Mouse (Mus musculus) fibroblast of lung, adult 2 months (primary cell): ENCODE measurements around the gene Camsap1.

Source experiments
- DNase-seq: peaks from one replicate; pipeline ENCODE4 v3.0.0-alpha.2; 2011; ENCODE audit warnings: low read depth

Camsap1 gene

DNA sequence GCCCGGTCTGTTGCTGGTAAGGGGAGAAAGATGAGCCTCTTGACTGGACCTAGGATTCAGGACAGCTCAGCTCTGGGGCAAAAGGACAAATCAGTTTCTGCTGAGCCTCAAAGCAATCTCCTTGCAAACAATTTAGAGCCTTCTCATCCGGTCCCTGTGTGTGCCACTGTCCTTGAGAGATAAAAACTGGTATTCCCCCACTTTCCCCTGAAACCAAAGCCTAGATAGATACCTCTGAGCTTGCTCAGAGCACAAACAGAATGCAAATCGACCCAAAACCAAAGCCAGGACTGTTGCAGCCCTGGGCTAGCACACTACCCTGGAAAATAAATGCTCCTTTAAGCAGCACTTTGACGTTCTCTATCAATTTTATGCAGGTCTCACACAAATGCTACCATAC is 4.1 kb downstream of the Camsap1 start:
- DNase-seq = no peak

DNA sequence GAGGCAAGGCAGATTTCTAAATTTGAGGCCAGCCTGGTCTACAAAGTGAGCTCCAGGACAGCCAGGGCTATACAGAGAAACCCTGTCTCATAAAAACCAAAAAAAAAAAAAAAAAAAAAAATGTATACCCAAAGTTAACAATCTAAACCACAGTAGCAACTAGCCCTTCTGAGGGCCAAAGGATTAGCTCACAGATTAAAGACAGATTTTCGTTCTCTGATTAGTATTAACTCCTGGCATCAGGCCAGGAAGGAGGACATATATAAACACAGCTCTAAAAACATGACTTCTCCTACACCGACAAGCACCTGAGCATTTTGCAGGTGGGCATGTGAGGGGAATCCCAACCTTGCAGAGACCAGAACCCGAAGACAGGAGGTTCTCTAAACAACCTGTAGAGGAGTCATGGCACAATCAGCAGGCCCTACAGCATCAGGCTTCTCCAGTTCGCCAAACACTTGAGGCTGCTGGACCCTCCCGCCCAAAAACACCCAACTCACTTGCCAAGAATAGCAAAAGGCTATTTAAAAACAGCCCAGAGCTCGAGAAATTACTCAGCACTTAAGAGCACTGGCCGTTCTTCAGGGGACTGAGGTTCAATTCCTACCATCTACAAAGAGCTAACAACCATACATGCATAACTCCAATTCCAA is 5.4 kb downstream of the Camsap1 start:
- peak; percentile 59 for DNase-seq

GRCm38 (mm10) chr2:25975141-25975770 is 7.8 kb downstream of the Camsap1 start:
- no peak for DNase-seq

DNA sequence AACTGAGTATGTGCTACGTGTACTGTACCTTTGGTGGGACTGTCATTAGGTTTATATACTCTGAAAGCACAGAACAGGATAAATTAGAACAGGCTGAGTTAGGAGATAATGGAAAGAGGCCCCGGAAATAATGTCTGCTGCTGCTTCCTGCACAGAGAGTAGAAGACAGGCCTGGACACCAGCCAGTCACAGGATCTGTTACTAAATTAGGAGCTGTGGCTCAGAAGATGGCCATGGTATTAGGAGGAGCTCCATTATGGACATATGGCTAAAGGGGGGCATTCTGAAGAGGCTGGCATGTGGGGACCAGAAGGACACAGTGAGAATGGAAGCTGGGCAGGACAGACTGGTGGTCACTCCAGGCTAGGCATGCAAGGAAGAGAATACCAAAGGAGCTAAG is 12.7 kb downstream of the Camsap1 start:
- no peak for DNase-seq

DNA sequence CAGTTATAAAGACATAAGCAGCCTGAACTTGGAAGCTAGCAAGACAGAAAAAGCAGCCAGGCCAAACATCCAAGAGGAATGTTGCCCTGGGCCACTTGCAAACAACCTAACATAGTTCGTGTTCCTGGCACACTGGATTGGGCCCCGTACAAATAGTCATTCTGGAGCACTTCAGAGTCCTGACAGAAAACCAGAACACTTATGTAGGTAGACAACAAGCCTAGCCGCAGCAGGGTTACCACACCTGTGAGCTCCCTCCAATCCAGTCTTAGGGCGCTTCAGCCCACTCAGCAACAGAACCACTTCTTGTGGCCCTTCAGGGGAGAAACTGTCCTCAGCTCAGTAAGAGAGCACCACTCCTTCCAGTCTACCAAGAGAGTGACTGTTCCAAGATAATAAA is 13.8 kb downstream of the Camsap1 start:
- DNase-seq = no peak

DNA sequence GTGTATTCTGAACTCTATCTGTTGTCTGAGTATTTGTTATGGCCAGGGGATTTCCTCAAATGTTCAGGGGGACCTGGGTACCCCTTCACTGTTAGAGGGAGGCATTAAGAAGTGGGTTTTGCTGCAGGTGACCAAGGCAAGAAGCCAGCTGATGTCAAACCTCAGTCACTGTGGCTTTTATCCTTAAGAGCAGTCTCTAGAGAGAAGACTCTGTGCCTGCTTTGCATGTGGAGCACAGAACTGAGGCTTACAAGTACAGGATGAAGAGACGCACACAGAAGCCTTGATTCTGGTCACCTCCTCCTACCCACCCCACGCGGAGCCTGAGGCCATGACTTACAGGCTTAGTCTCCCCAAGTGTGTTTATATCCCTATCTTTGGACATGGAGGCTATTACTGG is 33.8 kb downstream of the Camsap1 start:
- DNase-seq = no peak

- DNase-seq = no peak
These were observed 35.1 kb downstream of the Camsap1 start for GRCm38 (mm10) chr2:25947950-25948349.

DNA sequence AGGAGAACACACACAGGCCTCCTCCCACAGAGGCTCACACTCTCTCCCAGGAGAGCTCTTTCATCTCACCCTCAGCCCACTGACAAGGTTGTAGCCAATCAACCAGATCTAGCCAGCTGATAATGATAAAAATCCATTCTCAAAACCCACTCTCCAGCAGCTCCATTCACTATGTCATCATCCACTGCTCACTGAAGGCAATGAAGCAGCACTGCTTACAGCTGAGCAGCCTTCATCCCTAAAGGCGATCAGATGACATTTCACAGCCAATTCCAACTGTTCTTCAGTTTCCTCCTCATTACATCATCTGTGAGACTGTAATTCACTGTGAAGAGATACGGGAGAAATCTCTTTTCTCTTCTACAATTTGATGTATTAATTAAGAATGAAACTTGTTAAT is 39.3 kb downstream of the Camsap1 start:
- DNase-seq = no peak

- DNase-seq = no peak
These were observed 42.6 kb downstream of the Camsap1 start for GRCm38 (mm10) chr2:25940503-25940902.

GRCm38 (mm10) chr2:25931249-25931859 is 51.7 kb downstream of the Camsap1 start:
- no peak for DNase-seq

- DNase-seq = no peak
These were observed 55.3 kb downstream of the Camsap1 start for GRCm38 (mm10) chr2:25927821-25928220.

GRCm38 (mm10) chr2:25924934-25925333 is 58.1 kb downstream of the Camsap1 start:
- no peak for DNase-seq

- DNase-seq = no peak
These were observed 59.3 kb downstream of the Camsap1 start for GRCm38 (mm10) chr2:25923799-25924198.

DNA sequence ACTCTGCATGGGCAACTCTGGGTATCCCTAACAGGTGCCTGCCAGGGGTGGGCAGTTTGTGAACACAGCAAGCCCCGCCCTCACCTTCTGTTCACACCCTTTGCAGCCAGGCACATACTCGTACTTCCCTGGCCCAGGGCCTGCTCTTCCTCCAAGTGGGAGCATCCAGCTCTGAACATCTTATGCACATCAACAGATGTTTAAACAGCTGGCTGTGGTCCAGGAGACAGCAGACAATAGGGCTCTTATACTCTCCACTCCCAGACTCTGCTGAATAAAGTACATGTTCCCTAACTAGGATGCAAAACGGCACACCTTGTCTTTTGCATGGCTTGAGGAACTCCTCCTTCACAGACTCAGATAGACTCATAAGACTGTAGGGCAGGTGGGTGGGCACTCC is 63.1 kb downstream of the Camsap1 start:
- no peak for DNase-seq

GRCm38 (mm10) chr2:25918408-25918807 is 64.7 kb downstream of the Camsap1 start:
- no peak for DNase-seq

- no peak for DNase-seq
These were observed 68.3 kb downstream of the Camsap1 start for GRCm38 (mm10) chr2:25914821-25915220.

DNA sequence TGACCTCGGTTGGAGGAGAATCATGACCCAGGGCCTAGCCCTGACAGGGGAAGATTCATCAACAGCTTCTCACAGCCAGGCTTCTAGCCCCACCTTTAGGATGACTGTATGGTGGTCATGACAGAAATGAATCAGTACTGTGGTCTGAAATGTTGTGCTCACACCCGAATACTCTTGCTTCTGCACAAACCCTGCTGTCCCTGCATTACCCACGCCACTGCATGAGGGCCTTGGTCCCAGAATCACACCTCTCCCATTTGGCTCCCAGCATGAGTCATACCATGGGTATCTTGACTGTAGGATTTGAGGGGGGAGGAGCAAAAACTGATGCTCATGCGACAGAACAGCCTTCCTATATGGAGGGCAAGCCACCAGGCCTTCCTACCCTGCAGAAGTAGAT is 68.9 kb downstream of the Camsap1 start:
- DNase-seq = no peak

- no peak for DNase-seq
These were observed 69.8 kb downstream of the Camsap1 start for GRCm38 (mm10) chr2:25913247-25913646.

DNA sequence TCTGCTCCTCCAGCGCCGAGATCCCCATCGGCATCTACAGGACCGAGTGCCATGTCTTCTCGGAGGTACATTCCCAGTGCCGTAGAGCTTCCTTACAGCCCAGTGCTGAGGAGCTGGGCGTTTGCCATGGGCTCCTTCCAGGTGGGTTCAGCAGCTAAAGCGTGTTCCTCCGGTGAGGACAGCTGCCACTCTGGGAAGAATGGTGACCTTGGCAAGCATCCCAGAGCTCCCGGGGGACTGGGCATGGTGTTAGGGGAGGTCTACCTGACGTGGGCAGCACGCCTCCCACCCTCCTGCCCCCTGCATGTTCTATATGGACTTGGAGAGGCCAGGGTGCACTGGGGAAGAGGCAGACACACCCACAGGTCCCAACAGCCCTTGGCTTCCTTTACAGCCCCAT is 73.2 kb downstream of the Camsap1 start:
- DNase-seq = no peak

- no peak for DNase-seq
These were observed 84.1 kb downstream of the Camsap1 start for GRCm38 (mm10) chr2:25898970-25899369.

DNA sequence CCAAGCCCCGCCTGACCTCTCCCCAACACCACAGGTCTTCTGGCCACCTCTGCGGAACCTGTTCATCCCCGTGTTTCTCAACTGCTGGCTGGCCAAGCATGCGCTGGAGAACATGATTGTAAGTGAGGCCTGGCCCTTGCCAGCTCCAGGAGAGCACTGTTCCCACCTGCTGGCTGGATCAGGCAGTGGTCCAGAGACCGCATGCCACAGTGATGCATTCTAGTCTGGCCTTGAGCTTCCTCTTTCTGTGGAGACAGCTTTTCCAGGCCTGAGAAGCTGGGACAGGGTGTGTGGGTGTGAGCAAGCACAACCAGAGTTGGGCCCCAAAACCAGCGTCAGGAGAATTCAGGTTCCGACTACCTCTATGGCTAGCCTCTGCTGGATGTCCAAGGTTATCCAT is 90.6 kb downstream of the Camsap1 start:
- no peak for DNase-seq

- no peak for DNase-seq
These were observed 94.9 kb downstream of the Camsap1 start for GRCm38 (mm10) chr2:25888144-25888543.

GRCm38 (mm10) chr2:25887226-25887625 is 95.9 kb downstream of the Camsap1 start:
- no peak for DNase-seq

GRCm38 (mm10) chr2:25884756-25885155 is 98.3 kb downstream of the Camsap1 start:
- DNase-seq = no peak
